Mouse (Mus musculus): Measurements from ENCODE around the gene Pde9a.

DNA sequence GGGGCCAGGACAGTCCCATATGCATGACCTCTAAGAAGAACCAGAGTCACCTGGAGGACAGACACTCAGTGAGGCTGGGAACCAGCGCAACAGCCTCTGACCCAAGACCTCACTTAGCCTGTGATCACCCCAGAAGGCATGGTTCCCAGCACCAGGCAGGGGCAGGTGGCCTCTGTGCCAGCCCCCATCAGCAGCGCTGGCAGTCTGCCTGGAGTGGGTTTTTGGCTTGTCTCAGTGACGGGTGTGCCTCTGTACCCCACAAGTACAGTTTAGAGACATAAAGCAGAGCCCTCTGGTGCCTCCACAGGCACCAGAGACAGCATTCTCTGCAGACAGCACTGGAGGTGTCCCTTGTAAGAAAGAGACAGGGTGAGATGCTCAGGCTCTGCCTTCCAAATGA lies 64.2 kb downstream of the Pde9a start:
- TF ChIP-seq MAX (IDR thresholded peaks at IDR 0.05; ENCODE audit: low read depth) (no peak), TCF12 (IDR thresholded peaks at IDR 0.05; ENCODE audit: insufficient read depth, poor library complexity, severe bottlenecking) (no peak), USF1 (IDR thresholded peaks at IDR 0.05; ENCODE audit: low read depth) (no peak), SRF (IDR thresholded peaks at IDR 0.05; ENCODE audit: control insufficient read depth, insufficient read length, low read depth) (no peak), POLR2A (IDR thresholded peaks at IDR 0.05; ENCODE audit: insufficient read length, low read depth) (no peak), REST (IDR thresholded peaks at IDR 0.05; ENCODE audit: insufficient read depth, insufficient read length) (no peak), E2F4 (IDR thresholded peaks at IDR 0.05; ENCODE audit: insufficient read depth) (no peak), POLR2AphosphoS2 (IDR thresholded peaks at IDR 0.05; ENCODE audit: insufficient read length, low read depth) (no peak), MYOG (IDR thresholded peaks at IDR 0.05; ENCODE audit: control insufficient read depth in 1 of 3, insufficient read depth in 1 of 3, insufficient read length in 2 of 3, low read depth in 2 of 3) (no peak), MYOD1 (IDR thresholded peaks at IDR 0.05; ENCODE audit: control insufficient read depth in 1 of 3, insufficient read length in 2 of 3, low read depth in 2 of 3) (no peak), TCF3 (IDR thresholded peaks at IDR 0.05; ENCODE audit: insufficient read length, low read depth) (no peak)

All from myocyte (in vitro differentiated cells).